Mouse (Mus musculus): ENCODE data around the gene Bcdin3d. TPM values are rescaled to one million over a fixed set of nuclear protein-coding genes. Genes with fewer than 3 reads are reported as not detected.

Gene Bcdin3d
- polyA plus RNA-seq, 1 experiment from 2014 or later: 12.6 TPM

- no peak for TF ChIP-seq CTCF (IDR thresholded peaks at IDR 0.05; ENCODE audit: low read depth)
- H3K4me3 ChIP-seq (ENCODE audit: low read depth, low read length): no peak overlapping the region
- no peaks in the 10 kb centered on the region; the same call in 1 of the 2 replicates for H3K27me3 ChIP-seq (replicated peaks; ENCODE audit: control insufficient read depth, insufficient read depth, low read length)
- H3K9ac ChIP-seq (ENCODE audit: low read depth, low read length): no peak overlapping the region
- H3K4me2 ChIP-seq (replicated peaks; ENCODE audit: low read depth): no peak overlapping the region
- no peaks in the 10 kb centered on the region for H3K9me3 ChIP-seq (ENCODE audit: control insufficient read depth)
- no peak overlapping the region for H3K27ac ChIP-seq (ENCODE audit: low read depth, low read length)
- 31% methylated on average over 5 of the region's 5 CpGs for WGBS
- ATAC-seq: no peak
- no peaks in the 10 kb centered on the region for H3K36me3 ChIP-seq (ENCODE audit: control insufficient read depth, insufficient read depth)
- no peaks in the 10 kb centered on the region for H3K4me1 ChIP-seq (replicated peaks; ENCODE audit: control insufficient read depth, insufficient read depth, low read length)
Measured at GRCm38 (mm10) chr15:99500320-99500719, 25.8 kb upstream of the Bcdin3d start.

GRCm38 (mm10) chr15:99499726-99500125 is 25.2 kb upstream of the Bcdin3d start:
- H3K27ac ChIP-seq (ENCODE audit: low read depth, low read length): no peak overlapping the region
- H3K9ac ChIP-seq (ENCODE audit: low read depth, low read length): no peak overlapping the region
- ATAC-seq: no peak

DNA sequence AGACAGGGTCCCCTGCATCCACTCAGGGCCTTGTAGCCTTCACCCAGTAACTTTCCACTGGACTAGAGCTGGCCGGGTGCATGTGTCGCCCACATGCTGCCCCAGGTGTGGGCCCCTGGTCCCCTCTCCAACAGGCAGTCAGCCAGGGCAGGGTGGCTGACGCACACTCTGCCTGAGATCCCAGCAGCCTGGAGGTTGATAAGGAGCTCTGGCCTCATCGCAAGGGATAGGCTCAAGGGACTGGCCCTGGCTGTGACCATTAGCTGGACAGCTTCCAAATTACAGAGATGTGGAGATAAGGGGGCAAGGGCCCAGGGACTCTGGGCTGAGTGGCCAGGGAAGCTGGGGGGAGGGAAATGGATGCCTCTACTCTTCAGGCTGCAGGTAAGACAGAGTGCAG is 24.3 kb upstream of the Bcdin3d start:
- Histone ChIP-seq H3K4me2 (replicated peaks; ENCODE audit: low read depth) (no peak overlapping the region), H3K9ac (ENCODE audit: low read depth, low read length) (no peak overlapping the region), H3K4me1 (replicated peaks; ENCODE audit: control insufficient read depth, insufficient read depth, low read length) (no peaks in the 10 kb centered on the region), H3K27ac (ENCODE audit: low read depth, low read length) (no peak overlapping the region), H3K27me3 (replicated peaks; ENCODE audit: control insufficient read depth, insufficient read depth, low read length) (no peaks in the 10 kb centered on the region; the same call in 1 of the 2 replicates), H3K36me3 (ENCODE audit: control insufficient read depth, insufficient read depth) (no peaks in the 10 kb centered on the region), H3K9me3 (ENCODE audit: control insufficient read depth) (no peaks in the 10 kb centered on the region), H3K4me3 (ENCODE audit: low read depth, low read length) (no peak overlapping the region)
- no peak for TF ChIP-seq CTCF (IDR thresholded peaks at IDR 0.05; ENCODE audit: low read depth)
- WGBS: 34% methylated on average over 4 of the region's 4 CpGs
- no peak for ATAC-seq

More at GRCm38 (mm10) chr15:99499726-99500125, 25.2 kb upstream of the Bcdin3d start:
- WGBS: 52% methylated on average over 6 of the region's 6 CpGs
- H3K4me1 ChIP-seq (replicated peaks; ENCODE audit: control insufficient read depth, insufficient read depth, low read length): no peaks in the 10 kb centered on the region
- H3K4me3 ChIP-seq (ENCODE audit: low read depth, low read length): no peak overlapping the region
- H3K36me3 ChIP-seq (ENCODE audit: control insufficient read depth, insufficient read depth): no peaks in the 10 kb centered on the region
- H3K9me3 ChIP-seq (ENCODE audit: control insufficient read depth): no peaks in the 10 kb centered on the region
- no peak overlapping the region for H3K4me2 ChIP-seq (replicated peaks; ENCODE audit: low read depth)
- no peak for TF ChIP-seq CTCF (IDR thresholded peaks at IDR 0.05; ENCODE audit: low read depth)
- H3K27me3 ChIP-seq (replicated peaks; ENCODE audit: control insufficient read depth, insufficient read depth, low read length): no peaks in the 10 kb centered on the region; the same call in 1 of the 2 replicates

- H3K27ac ChIP-seq (ENCODE audit: low read depth, low read length): no peak overlapping the region
- H3K4me2 ChIP-seq (replicated peaks; ENCODE audit: low read depth): no peak overlapping the region
- no peaks in the 10 kb centered on the region for H3K4me1 ChIP-seq (replicated peaks; ENCODE audit: control insufficient read depth, insufficient read depth, low read length)
- ATAC-seq: no peak
- WGBS: 54% methylated on average over 4 of the region's 4 CpGs
- TF ChIP-seq CTCF (IDR thresholded peaks at IDR 0.05; ENCODE audit: low read depth): no peak
- no peaks in the 10 kb centered on the region for H3K9me3 ChIP-seq (ENCODE audit: control insufficient read depth)
- no peaks in the 10 kb centered on the region; the same call in 1 of the 2 replicates for H3K27me3 ChIP-seq (replicated peaks; ENCODE audit: control insufficient read depth, insufficient read depth, low read length)
- H3K36me3 ChIP-seq (ENCODE audit: control insufficient read depth, insufficient read depth): no peaks in the 10 kb centered on the region
- no peak overlapping the region for H3K4me3 ChIP-seq (ENCODE audit: low read depth, low read length)
- H3K9ac ChIP-seq (ENCODE audit: low read depth, low read length): no peak overlapping the region
Measured at GRCm38 (mm10) chr15:99498356-99498755, 23.8 kb upstream of the Bcdin3d start.

- ATAC-seq: no peak
- H3K27ac ChIP-seq (ENCODE audit: low read depth, low read length): no peak overlapping the region
- no peak for TF ChIP-seq CTCF (IDR thresholded peaks at IDR 0.05; ENCODE audit: low read depth)
- no peaks in the 10 kb centered on the region for H3K4me1 ChIP-seq (replicated peaks; ENCODE audit: control insufficient read depth, insufficient read depth, low read length)
- no peak overlapping the region for H3K4me3 ChIP-seq (ENCODE audit: low read depth, low read length)
- no peaks in the 10 kb centered on the region for H3K9me3 ChIP-seq (ENCODE audit: control insufficient read depth)
- 40% methylated on average over 12 of the region's 12 CpGs for WGBS
- no peaks in the 10 kb centered on the region; the same call in 1 of the 2 replicates for H3K27me3 ChIP-seq (replicated peaks; ENCODE audit: control insufficient read depth, insufficient read depth, low read length)
- H3K36me3 ChIP-seq (ENCODE audit: control insufficient read depth, insufficient read depth): no peaks in the 10 kb centered on the region
- H3K9ac ChIP-seq (ENCODE audit: low read depth, low read length): no peak overlapping the region
- H3K4me2 ChIP-seq (replicated peaks; ENCODE audit: low read depth): no peak overlapping the region
Measured at GRCm38 (mm10) chr15:99497527-99498242, 23.2 kb upstream of the Bcdin3d start.

DNA sequence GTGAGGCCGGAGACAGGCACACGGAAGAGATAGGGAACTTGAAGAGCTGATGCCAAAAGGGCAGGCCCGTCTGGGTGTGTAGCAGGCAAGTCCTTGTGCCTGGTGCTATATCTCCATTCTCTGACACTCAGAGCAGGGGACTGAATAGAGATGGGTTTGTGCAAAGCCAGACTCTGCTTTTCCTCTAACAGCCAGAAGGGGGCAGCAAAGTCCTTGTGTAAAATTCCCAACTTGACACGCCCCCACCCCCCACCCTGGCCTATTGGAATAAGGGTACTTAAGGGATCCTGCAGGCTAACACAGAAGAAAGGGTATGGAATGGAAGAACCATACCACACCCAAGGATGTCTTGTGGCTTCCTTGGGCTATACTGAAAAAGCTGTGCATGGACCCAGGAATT is 22.5 kb upstream of the Bcdin3d start:
- ATAC-seq: peak; percentile 27; the same call in 1 of the 2 replicates
- no peak overlapping the region for H3K9ac ChIP-seq (ENCODE audit: low read depth, low read length)
- TF ChIP-seq CTCF (IDR thresholded peaks at IDR 0.05; ENCODE audit: low read depth): peak; percentile 84

More for the DNA sequence above, 22.5 kb upstream of the Bcdin3d start:
- 11% methylated on average over 4 of the region's 4 CpGs for WGBS
- no peaks in the 10 kb centered on the region for H3K4me1 ChIP-seq (replicated peaks; ENCODE audit: control insufficient read depth, insufficient read depth, low read length)
- H3K36me3 ChIP-seq (ENCODE audit: control insufficient read depth, insufficient read depth): no peaks in the 10 kb centered on the region
- H3K27me3 ChIP-seq (replicated peaks; ENCODE audit: control insufficient read depth, insufficient read depth, low read length): no peaks in the 10 kb centered on the region; the same call in 1 of the 2 replicates
- H3K4me2 ChIP-seq (replicated peaks; ENCODE audit: low read depth): no peak overlapping the region
- no peaks in the 10 kb centered on the region for H3K9me3 ChIP-seq (ENCODE audit: control insufficient read depth)
- H3K27ac ChIP-seq (ENCODE audit: low read depth, low read length): no peak overlapping the region
- H3K4me3 ChIP-seq (ENCODE audit: low read depth, low read length): no peak overlapping the region
